Mouse (Mus musculus): ENCODE data around the gene Abi1. TPM values are rescaled to one million over a fixed set of nuclear protein-coding genes. Genes with fewer than 3 reads are reported as not detected.

Abi1 gene
- polyA plus RNA-seq, 1 experiment, result 104 TPM

- no peaks in the 10 kb centered on the region for H3K27me3 ChIP-seq (ENCODE audit: control insufficient read depth, insufficient read depth, low read length, poor library complexity, severe bottlenecking)
- H3K4me1 ChIP-seq (ENCODE audit: control insufficient read depth, insufficient read depth, low read length), result peaks cover 8% of the 10 kb centered on the region
- peak overlapping the region; percentile 66 for H3K27ac ChIP-seq (ENCODE audit: insufficient read depth, low read length)
- TF ChIP-seq EP300 (IDR thresholded peaks at IDR 0.05; ENCODE audit: insufficient read depth, low read depth, low read length), result 0 out of 2 replicates have a peak, but pooled peaks have one; percentile 4
- no peak for TF ChIP-seq POLR2A (IDR thresholded peaks at IDR 0.05; ENCODE audit: insufficient read depth, low read length)
- no peak for TF ChIP-seq CTCF (IDR thresholded peaks at IDR 0.05; ENCODE audit: low read depth, low read length)
- H3K9ac ChIP-seq (ENCODE audit: low read depth, poor library complexity, severe bottlenecking), result no peak overlapping the region
- no peak overlapping the region for H3K4me3 ChIP-seq (ENCODE audit: low read depth, low read length)
- H3K36me3 ChIP-seq (ENCODE audit: control insufficient read depth, insufficient read depth, low read length, poor library complexity, severe bottlenecking), result no peaks in the 10 kb centered on the region; the same call in 1 of the 2 replicates
- no peaks in the 10 kb centered on the region for H3K9me3 ChIP-seq (replicated peaks; ENCODE audit: control insufficient read depth, insufficient read depth, low read length, poor library complexity, severe bottlenecking)
Observed at GRCm38 (mm10) chr2:23006219-23006618, 33.8 kb downstream of the Abi1 start.

DNA sequence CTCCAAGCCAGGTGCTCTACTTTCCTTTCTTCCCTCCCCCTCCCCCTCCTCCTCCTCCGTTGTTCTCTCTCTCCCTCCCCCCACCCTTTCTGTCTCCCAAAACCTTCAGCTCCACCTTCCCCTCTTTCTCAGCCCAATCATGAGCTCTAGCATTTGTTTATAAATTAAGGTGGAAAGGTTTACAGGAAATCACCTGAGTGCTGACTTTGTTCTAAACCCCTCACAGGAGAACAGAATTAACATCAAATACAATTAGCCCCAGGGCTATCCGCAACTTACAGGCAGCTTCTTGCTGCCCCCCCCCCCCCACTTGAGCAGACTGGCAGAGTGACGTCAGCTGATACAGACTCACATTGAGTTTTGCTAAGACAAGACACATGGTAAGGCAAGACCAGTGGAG, 37.4 kb downstream of the Abi1 start:
- peak overlapping the region; percentile 33 for H3K4me3 ChIP-seq (ENCODE audit: low read depth, low read length)
- H3K27me3 ChIP-seq (ENCODE audit: control insufficient read depth, insufficient read depth, low read length, poor library complexity, severe bottlenecking), result no peaks in the 10 kb centered on the region
- peak overlapping the region; percentile 94 for H3K27ac ChIP-seq (ENCODE audit: insufficient read depth, low read length)
- H3K9me3 ChIP-seq (replicated peaks; ENCODE audit: control insufficient read depth, insufficient read depth, low read length, poor library complexity, severe bottlenecking), result no peaks in the 10 kb centered on the region
- peaks cover 11% of the 10 kb centered on the region for H3K4me1 ChIP-seq (ENCODE audit: control insufficient read depth, insufficient read depth, low read length)
- TF ChIP-seq EP300 (IDR thresholded peaks at IDR 0.05; ENCODE audit: insufficient read depth, low read depth, low read length) (peak; percentile 41; the same call in 1 of the 2 replicates), CTCF (IDR thresholded peaks at IDR 0.05; ENCODE audit: low read depth, low read length) (no peak)
- H3K36me3 ChIP-seq (ENCODE audit: control insufficient read depth, insufficient read depth, low read length, poor library complexity, severe bottlenecking), result no peaks in the 10 kb centered on the region
- 0 out of 2 replicates have a peak overlapping the region, but pooled peaks have one; percentile 16 for H3K9ac ChIP-seq (ENCODE audit: low read depth, poor library complexity, severe bottlenecking)

DNA sequence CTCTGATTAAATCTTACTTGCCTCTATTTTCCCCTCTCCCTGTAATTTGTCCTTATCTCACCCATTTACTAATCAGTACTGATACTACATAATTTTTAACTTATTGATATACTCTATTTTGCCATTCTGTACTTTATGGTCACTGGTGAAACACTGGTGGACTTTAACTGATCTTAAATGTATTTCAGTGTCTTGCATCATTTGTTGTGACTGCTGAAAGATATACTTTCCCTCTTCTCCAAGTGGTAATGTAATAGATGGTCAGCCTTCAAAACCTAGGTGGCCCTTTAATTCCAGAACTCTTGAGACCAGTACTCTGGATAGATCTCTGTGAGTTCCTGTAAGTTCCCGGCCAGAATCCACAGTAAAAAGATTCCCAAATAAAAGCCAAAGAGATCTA, 40.4 kb downstream of the Abi1 start:
- no peak for TF ChIP-seq POLR2A (IDR thresholded peaks at IDR 0.05; ENCODE audit: insufficient read depth, low read length)
- TF ChIP-seq CTCF (IDR thresholded peaks at IDR 0.05; ENCODE audit: low read depth, low read length), result no peak
- no peak for TF ChIP-seq EP300 (IDR thresholded peaks at IDR 0.05; ENCODE audit: insufficient read depth, low read depth, low read length)
- H3K9me3 ChIP-seq (replicated peaks; ENCODE audit: control insufficient read depth, insufficient read depth, low read length, poor library complexity, severe bottlenecking), result no peaks in the 10 kb centered on the region

DNA sequence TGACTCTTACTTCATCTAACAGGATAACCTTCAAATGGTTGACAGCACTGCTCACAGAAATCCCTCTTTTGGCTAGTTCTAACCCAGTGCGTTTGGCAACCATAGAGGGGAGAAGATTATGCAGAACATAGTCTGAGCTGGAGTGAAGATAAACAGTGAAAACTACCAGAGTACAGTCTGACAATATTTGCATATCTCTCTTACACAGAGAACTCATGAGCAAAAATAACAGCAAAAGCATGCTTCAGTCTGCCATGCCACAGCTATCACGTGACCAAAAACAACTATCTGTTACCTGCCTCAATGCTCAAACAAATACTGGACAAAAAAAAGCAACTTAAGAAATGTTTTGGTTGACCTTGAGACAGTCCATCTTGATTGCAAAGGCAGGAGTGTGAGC, 41.2 kb downstream of the Abi1 start:
- no peak overlapping the region for H3K27ac ChIP-seq (ENCODE audit: insufficient read depth, low read length)
- H3K9ac ChIP-seq (ENCODE audit: low read depth, poor library complexity, severe bottlenecking), result no peak overlapping the region
- TF ChIP-seq EP300 (IDR thresholded peaks at IDR 0.05; ENCODE audit: insufficient read depth, low read depth, low read length) (no peak), CTCF (IDR thresholded peaks at IDR 0.05; ENCODE audit: low read depth, low read length) (no peak), POLR2A (IDR thresholded peaks at IDR 0.05; ENCODE audit: insufficient read depth, low read length) (no peak)

More for the DNA sequence above, 40.4 kb downstream of the Abi1 start:
- H3K36me3 ChIP-seq (ENCODE audit: control insufficient read depth, insufficient read depth, low read length, poor library complexity, severe bottlenecking), result no peaks in the 10 kb centered on the region
- no peak overlapping the region for H3K4me3 ChIP-seq (ENCODE audit: low read depth, low read length)
- peak overlapping the region; percentile 5; the same call in 1 of the 2 replicates for H3K27ac ChIP-seq (ENCODE audit: insufficient read depth, low read length)
- no peaks in the 10 kb centered on the region for H3K27me3 ChIP-seq (ENCODE audit: control insufficient read depth, insufficient read depth, low read length, poor library complexity, severe bottlenecking)
- no peak overlapping the region for H3K9ac ChIP-seq (ENCODE audit: low read depth, poor library complexity, severe bottlenecking)
- H3K4me1 ChIP-seq (ENCODE audit: control insufficient read depth, insufficient read depth, low read length), result peaks cover 9% of the 10 kb centered on the region

GRCm38 (mm10) chr2:22998015-22998414, 42.0 kb downstream of the Abi1 start:
- no peak overlapping the region for H3K4me3 ChIP-seq (ENCODE audit: low read depth, low read length)
- TF ChIP-seq CTCF (IDR thresholded peaks at IDR 0.05; ENCODE audit: low read depth, low read length) (no peak), EP300 (IDR thresholded peaks at IDR 0.05; ENCODE audit: insufficient read depth, low read depth, low read length) (no peak), POLR2A (IDR thresholded peaks at IDR 0.05; ENCODE audit: insufficient read depth, low read length) (no peak)
- H3K36me3 ChIP-seq (ENCODE audit: control insufficient read depth, insufficient read depth, low read length, poor library complexity, severe bottlenecking), result 0 out of 2 replicates have a peak, but pooled peaks cover 3% of the 10 kb centered on the region
- no peaks in the 10 kb centered on the region for H3K27me3 ChIP-seq (ENCODE audit: control insufficient read depth, insufficient read depth, low read length, poor library complexity, severe bottlenecking)
- no peaks in the 10 kb centered on the region for H3K9me3 ChIP-seq (replicated peaks; ENCODE audit: control insufficient read depth, insufficient read depth, low read length, poor library complexity, severe bottlenecking)
- peaks cover 7% of the 10 kb centered on the region for H3K4me1 ChIP-seq (ENCODE audit: control insufficient read depth, insufficient read depth, low read length)
- H3K9ac ChIP-seq (ENCODE audit: low read depth, poor library complexity, severe bottlenecking), result no peak overlapping the region
- no peak overlapping the region for H3K27ac ChIP-seq (ENCODE audit: insufficient read depth, low read length)

More for the DNA sequence above, 41.2 kb downstream of the Abi1 start:
- no peaks in the 10 kb centered on the region for H3K36me3 ChIP-seq (ENCODE audit: control insufficient read depth, insufficient read depth, low read length, poor library complexity, severe bottlenecking)
- H3K9me3 ChIP-seq (replicated peaks; ENCODE audit: control insufficient read depth, insufficient read depth, low read length, poor library complexity, severe bottlenecking), result no peaks in the 10 kb centered on the region
- H3K27me3 ChIP-seq (ENCODE audit: control insufficient read depth, insufficient read depth, low read length, poor library complexity, severe bottlenecking), result no peaks in the 10 kb centered on the region
- peaks cover 7% of the 10 kb centered on the region for H3K4me1 ChIP-seq (ENCODE audit: control insufficient read depth, insufficient read depth, low read length)
- no peak overlapping the region for H3K4me3 ChIP-seq (ENCODE audit: low read depth, low read length)

DNA sequence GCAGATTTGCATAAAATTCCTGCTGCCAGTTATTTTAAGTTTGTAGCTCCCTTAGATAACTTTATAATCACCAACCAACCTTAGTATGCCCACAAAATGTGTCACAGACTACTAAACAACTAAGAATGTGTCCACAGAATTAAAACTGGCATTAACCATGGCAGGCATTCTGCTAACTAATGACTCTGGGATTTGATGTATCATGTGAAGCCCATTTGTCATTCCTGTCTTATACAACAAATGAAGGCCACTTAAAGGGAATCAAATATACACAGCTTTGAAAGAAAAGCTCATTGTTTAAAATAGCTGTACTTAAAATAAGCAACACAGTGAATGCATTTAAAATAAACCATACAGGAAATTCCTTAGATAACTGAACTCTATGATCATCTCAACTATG, 44.0 kb downstream of the Abi1 start:
- Histone ChIP-seq H3K9me3 (replicated peaks; ENCODE audit: control insufficient read depth, insufficient read depth, low read length, poor library complexity, severe bottlenecking) (no peaks in the 10 kb centered on the region), H3K27ac (ENCODE audit: insufficient read depth, low read length) (no peak overlapping the region), H3K27me3 (ENCODE audit: control insufficient read depth, insufficient read depth, low read length, poor library complexity, severe bottlenecking) (no peaks in the 10 kb centered on the region), H3K4me3 (ENCODE audit: low read depth, low read length) (no peak overlapping the region), H3K4me1 (ENCODE audit: control insufficient read depth, insufficient read depth, low read length) (peaks cover 5% of the 10 kb centered on the region), H3K36me3 (ENCODE audit: control insufficient read depth, insufficient read depth, low read length, poor library complexity, severe bottlenecking) (0 out of 2 replicates have a peak, but pooled peaks cover 3% of the 10 kb centered on the region), H3K9ac (ENCODE audit: low read depth, poor library complexity, severe bottlenecking) (no peak overlapping the region)
- TF ChIP-seq EP300 (IDR thresholded peaks at IDR 0.05; ENCODE audit: insufficient read depth, low read depth, low read length) (no peak), CTCF (IDR thresholded peaks at IDR 0.05; ENCODE audit: low read depth, low read length) (no peak), POLR2A (IDR thresholded peaks at IDR 0.05; ENCODE audit: insufficient read depth, low read length) (no peak)

Measured in ES-Bruce4 (cell line).